Mouse (Mus musculus) CH12.LX (cell line): ENCODE results near the gene Rlbp1.
A peak's percentile ranks its signal among the peaks of the same experiment; 100 is the strongest.

ENCODE experiments used
- CTCF ChIP-seq, 2 experiments: IDR thresholded peaks in 1 of 2; conservative IDR thresholded peaks in 1 of 2; 2 replicates each; pipeline ENCODE4 v1.5.1; 2011 to 2012; ENCODE audit warnings: low read depth in 2 of 2, low read length in 2 of 2, improper control_type of control experiment in 1 of 2, inconsistent platforms in 1 of 2, mild to moderate bottlenecking in 1 of 2, moderate library complexity in 1 of 2
- HCFC1 ChIP-seq: IDR thresholded peaks from 2 replicates; pipeline ENCODE4 v1.6.1; 2012; ENCODE audit warnings: low read depth, mild to moderate bottlenecking, inconsistent platforms, low read length, improper control_type of control experiment
- JUND ChIP-seq: conservative IDR thresholded peaks from 2 replicates; pipeline ENCODE4 v1.6.1; 2011; ENCODE audit warnings: low read depth, low read length, improper control_type of control experiment
- USF2 ChIP-seq: conservative IDR thresholded peaks from 2 replicates; pipeline ENCODE4 v1.6.1; 2011; ENCODE audit warnings: low read depth, low read length, improper control_type of control experiment

- TF ChIP-seq USF2 (no peak), CTCF (conservative IDR thresholded peaks at IDR 0.05 in 1 of 2, IDR thresholded peaks at IDR 0.05 in 1 of 2; ENCODE audit: low read depth in 2 of 2, low read length in 2 of 2) (peak; percentile 87 to 95), JUND (no peak), HCFC1 (no peak)
Measured at GRCm38 (mm10) chr7:79349738-79350386, 37.0 kb downstream of the Rlbp1 start.
